Mouse (Mus musculus) intestine, embryonic 14.5 days (tissue): Measurements from ENCODE around the gene Cd247. TPM values are rescaled to one million over a fixed set of nuclear protein-coding genes. Genes with fewer than 3 reads are reported as not detected.
A peak's percentile ranks its signal among the peaks of the same experiment; 100 is the strongest.

ENCODE experiments used
- ATAC-seq: fragments of 200-750 bp; cut with Nextera tagmentation; replicated peaks from 2 replicates; pipeline ENCODE4 v1.8.0; 2017; ENCODE audit warnings: low read depth, moderate number of reproducible peaks, moderate TSS enrichment, moderate library complexity; ENCODE audit not compliant: low FRiP score, low TSS enrichment
- DNase-seq: peaks from one replicate; pipeline ENCODE4 v3.0.0-alpha.2; 2018; ENCODE audit warnings: low spot score
- H3K27ac ChIP-seq: fragments of 300-500 bp; sonication (generic); 2 replicates; pipeline ENCODE4 v1.5.1; 2014; ENCODE audit warnings: low read depth, mild to moderate bottlenecking, control low read depth
- H3K27me3 ChIP-seq: fragments of 300-500 bp; sonication (generic); replicated peaks from 2 replicates; pipeline ENCODE4 v1.6.1; 2014; ENCODE audit warnings: low read length, control low read depth; ENCODE audit not compliant: control insufficient read depth, insufficient read depth
- H3K36me3 ChIP-seq: fragments of 300-500 bp; sonication (generic); 2 replicates; pipeline ENCODE4 v1.6.1; 2014; ENCODE audit warnings: low read length, control low read depth; ENCODE audit not compliant: control insufficient read depth, insufficient read depth
- H3K4me1 ChIP-seq: fragments of 300-500 bp; sonication (generic); replicated peaks from 2 replicates; pipeline ENCODE4 v1.6.1; 2014; ENCODE audit warnings: low read length, control low read depth, mixed read lengths; ENCODE audit not compliant: control insufficient read depth, insufficient read depth
- H3K4me2 ChIP-seq: fragments of 300-500 bp; sonication (generic); 2 replicates; pipeline ENCODE4 v1.6.1; 2014; ENCODE audit warnings: low read length
- H3K4me3 ChIP-seq: fragments of 300-500 bp; sonication (generic); 2 replicates; pipeline ENCODE4 v1.5.1; 2014; ENCODE audit warnings: low read depth, low read length, control low read depth, mixed read lengths
- H3K9ac ChIP-seq: fragments of 300-500 bp; sonication (generic); 2 replicates; pipeline ENCODE4 v1.6.1; 2014; ENCODE audit warnings: mild to moderate bottlenecking, low read length
- H3K9me3 ChIP-seq: fragments of 300-500 bp; sonication (generic); 2 replicates; pipeline ENCODE4 v1.6.1; 2016; ENCODE audit warnings: low read length, control low read depth; ENCODE audit not compliant: control insufficient read depth
- WGBS: fragments of 180-500 bp; shearing (Covaris S2); extraction: QIAGEN DNeasy Blood & Tissue Kit; methylation state at CpG from one replicate; pipeline ENCODE4 v1.1.7; 2014; 5-methylcytosine and 5-hydroxymethylcytosine counted together
- polyA plus RNA-seq: library from polyadenylated mRNA; unstranded; fragments of >200 nt; fragmentation: Nextera tagmentation; extraction: Ambion mirVana; gene quantifications from 2 replicates; pipeline ENCODE4 v1.2.1, GENCODE M21; 2014

The Cd247 gene
- polyA plus RNA-seq, 1 experiment from 2014 or later, result 0.81 TPM

GRCm38 (mm10) chr1:165786296-165786695 lies 2.2 kb upstream of the Cd247 start:
- ATAC-seq (no peak), DNase-seq (no peak)
- Histone ChIP-seq H3K9me3 (no peaks in the 10 kb centered on the region), H3K27me3 (no peaks in the 10 kb centered on the region), H3K27ac (no peak overlapping the region), H3K9ac (no peak overlapping the region), H3K4me3 (no peak overlapping the region), H3K4me2 (0 out of 2 replicates have a peak overlapping the region, but pooled peaks have one; percentile 0), H3K36me3 (no peaks in the 10 kb centered on the region), H3K4me1 (no peaks in the 10 kb centered on the region)
- WGBS, result 28% methylated on average over 11 of the region's 11 CpGs

DNA sequence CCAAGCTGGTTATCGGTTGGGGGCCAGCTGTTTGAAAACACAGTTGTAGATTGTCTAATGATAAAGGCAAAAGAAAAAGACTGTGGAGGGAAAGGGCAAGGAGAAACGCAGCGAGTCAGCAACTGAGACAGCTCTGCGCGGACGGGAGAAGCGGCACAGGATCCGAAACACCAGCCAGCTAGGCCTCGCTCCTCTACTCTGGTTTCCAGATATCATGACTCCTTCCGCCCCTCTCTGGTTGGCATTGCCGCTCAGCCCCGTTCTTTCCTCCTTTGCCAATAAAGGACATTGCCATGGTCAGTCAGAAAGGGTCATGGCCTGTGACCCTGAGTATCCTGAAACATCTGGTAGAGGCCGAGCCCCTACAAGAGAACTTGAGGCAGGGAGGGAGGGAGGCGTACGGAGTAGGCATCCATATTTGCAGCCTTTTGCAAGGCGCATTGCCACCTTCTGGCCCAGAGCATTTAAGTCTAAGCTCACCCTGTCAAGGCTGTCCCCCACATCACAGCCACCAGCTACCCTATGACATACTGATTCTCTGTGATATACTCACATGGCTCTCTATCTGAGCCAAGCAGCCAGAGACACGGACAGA lies 682 bp downstream of the Cd247 start:
- Histone ChIP-seq H3K9me3 (no peaks in the 10 kb centered on the region), H3K27ac (no peak overlapping the region), H3K4me2 (no peak overlapping the region), H3K27me3 (no peaks in the 10 kb centered on the region), H3K36me3 (no peaks in the 10 kb centered on the region), H3K4me1 (no peaks in the 10 kb centered on the region), H3K9ac (no peak overlapping the region), H3K4me3 (no peak overlapping the region)
- DNase-seq (no peak), ATAC-seq (no peak)
- 90% methylated on average over 17 of the region's 17 CpGs for WGBS

DNA sequence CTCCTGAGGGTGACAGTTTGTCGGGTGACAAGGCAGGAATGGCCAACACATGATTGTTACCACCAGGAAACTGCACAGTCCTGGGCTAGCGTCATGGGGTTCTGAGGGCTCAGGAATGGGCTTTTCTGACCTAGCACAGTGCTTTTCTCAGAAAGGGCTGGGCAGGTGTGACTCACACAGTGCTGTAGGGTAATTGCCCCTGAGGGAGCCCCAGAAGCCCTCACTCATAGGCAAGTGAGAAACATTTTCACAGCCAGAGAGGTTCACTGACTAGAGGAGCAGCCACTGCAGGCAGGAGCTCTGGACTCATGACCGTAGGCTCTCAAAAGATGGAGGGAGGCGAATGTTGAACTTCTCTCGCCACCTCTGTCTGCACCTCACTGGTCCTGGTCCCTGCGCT lies 1.5 kb downstream of the Cd247 start:
- H3K4me2 ChIP-seq, result no peak overlapping the region
- H3K36me3 ChIP-seq, result no peaks in the 10 kb centered on the region
- H3K27ac ChIP-seq, result no peak overlapping the region
- 79% methylated on average over 6 of the region's 6 CpGs for WGBS
- no peaks in the 10 kb centered on the region for H3K9me3 ChIP-seq
- DNase-seq, result no peak
- H3K9ac ChIP-seq, result no peak overlapping the region
- no peak overlapping the region for H3K4me3 ChIP-seq
- H3K27me3 ChIP-seq, result no peaks in the 10 kb centered on the region
- H3K4me1 ChIP-seq, result no peaks in the 10 kb centered on the region
- ATAC-seq, result no peak

DNA sequence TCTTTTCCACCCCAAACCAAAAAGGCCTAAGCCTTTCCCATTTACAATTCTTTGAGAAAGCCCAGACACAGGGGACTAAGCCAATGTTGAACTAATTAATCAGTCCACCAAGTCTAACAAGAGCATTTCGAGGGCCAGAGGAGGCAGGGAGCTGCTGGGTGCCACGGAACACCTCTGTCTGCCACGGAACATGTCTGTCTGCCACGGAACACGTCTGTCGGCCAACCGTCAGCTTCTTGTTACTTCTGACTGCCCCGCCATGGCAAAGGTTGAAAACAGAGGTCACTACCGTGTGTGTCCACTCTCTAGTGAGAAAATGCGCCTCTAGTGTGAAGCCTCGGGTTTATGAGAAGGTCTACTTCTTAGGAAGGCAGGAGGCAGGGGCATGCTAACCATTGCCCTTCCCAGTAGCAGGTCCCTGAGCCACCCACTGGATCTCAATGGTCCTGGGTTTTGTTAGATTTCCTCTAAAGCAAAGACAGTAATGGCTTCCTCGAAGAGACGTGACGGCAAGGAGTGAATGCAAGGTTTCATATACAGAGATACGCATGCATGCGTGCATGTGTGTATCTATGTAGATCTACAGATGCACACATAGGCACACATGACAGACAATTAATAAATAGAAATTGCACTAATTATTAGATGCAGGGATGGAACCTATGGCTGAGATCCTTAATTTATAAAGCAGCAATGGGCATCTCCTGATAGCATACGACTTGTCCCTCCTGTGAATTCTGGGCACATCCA lies 2.2 kb downstream of the Cd247 start:
- H3K9ac ChIP-seq, result no peak overlapping the region
- H3K4me3 ChIP-seq, result no peak overlapping the region
- H3K9me3 ChIP-seq, result no peaks in the 10 kb centered on the region
- no peak overlapping the region for H3K4me2 ChIP-seq
- H3K27ac ChIP-seq, result no peak overlapping the region
- ATAC-seq, result no peak
- no peak for DNase-seq
- no peaks in the 10 kb centered on the region for H3K4me1 ChIP-seq
- WGBS, result 83% methylated on average over 17 of the region's 17 CpGs
- no peaks in the 10 kb centered on the region for H3K36me3 ChIP-seq
- no peaks in the 10 kb centered on the region for H3K27me3 ChIP-seq

GRCm38 (mm10) chr1:165791411-165791810 lies 2.9 kb downstream of the Cd247 start:
- WGBS, result 79% methylated on average over 9 of the region's 9 CpGs
- Histone ChIP-seq H3K4me2 (no peak overlapping the region), H3K4me3 (no peak overlapping the region), H3K4me1 (no peaks in the 10 kb centered on the region), H3K27me3 (no peaks in the 10 kb centered on the region), H3K36me3 (no peaks in the 10 kb centered on the region), H3K9ac (no peak overlapping the region), H3K27ac (no peak overlapping the region), H3K9me3 (no peaks in the 10 kb centered on the region)
- no peak for ATAC-seq
- no peak for DNase-seq

DNA sequence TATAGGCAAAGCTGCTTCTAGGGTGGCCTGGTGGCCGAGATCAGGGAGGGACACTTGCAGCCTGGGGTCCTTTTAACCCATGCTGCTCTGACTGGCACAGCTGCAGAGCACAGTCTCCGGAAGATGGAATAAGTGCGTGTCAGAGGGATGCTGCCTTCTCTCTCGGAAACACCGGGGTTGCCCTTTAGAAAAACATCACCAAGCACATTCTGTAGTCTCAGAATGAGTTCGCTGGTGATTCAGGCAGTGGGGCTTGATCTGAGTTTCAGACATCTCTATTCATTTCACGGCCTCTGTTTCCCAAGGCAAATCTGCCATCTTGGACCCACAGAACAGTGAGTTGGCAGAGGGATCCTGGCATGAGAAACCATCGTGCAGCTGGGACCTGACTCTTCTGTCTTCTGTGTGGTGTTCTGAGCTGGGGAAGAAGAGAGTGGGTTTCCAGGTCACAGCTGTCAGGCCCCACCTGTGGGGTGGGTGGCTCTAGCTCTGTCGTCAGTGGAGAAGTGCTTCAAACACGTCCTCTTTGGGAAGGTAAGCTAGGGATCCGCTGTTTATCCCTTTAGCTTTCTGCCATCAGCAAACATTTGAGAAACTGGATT lies 13.3 kb downstream of the Cd247 start:
- H3K9me3 ChIP-seq, result 0 out of 2 replicates have a peak, but pooled peaks cover 4% of the 10 kb centered on the region
- no peak for ATAC-seq
- H3K4me3 ChIP-seq, result no peak overlapping the region
- H3K27ac ChIP-seq, result no peak overlapping the region
- no peak for DNase-seq
- WGBS, result 84% methylated on average over 11 of the region's 11 CpGs
- no peaks in the 10 kb centered on the region for H3K4me1 ChIP-seq
- no peak overlapping the region for H3K4me2 ChIP-seq
- H3K27me3 ChIP-seq, result no peaks in the 10 kb centered on the region
- no peak overlapping the region for H3K9ac ChIP-seq
- H3K36me3 ChIP-seq, result no peaks in the 10 kb centered on the region

DNA sequence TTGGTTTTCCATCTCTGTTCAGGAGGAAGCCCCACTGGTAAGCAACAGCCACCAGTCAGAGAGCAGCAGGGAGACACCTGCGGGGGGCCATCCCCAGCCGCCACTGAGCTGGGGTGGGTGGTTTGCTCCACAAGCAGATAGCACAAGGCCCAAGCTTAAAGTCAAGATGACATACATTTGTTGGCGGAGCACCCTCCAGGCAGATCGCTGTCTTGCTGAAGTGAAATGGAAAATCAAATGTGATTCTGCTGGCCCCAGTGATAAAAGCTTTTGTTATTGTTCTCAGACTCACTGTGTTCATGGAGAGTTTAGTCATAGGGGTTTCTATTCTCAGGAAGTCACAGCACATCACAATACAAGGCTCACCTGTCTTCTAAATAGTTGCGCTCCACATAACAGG lies 14.6 kb downstream of the Cd247 start:
- DNase-seq, result no peak
- 89% methylated on average over 5 of the region's 5 CpGs for WGBS
- Histone ChIP-seq H3K4me3 (no peak overlapping the region), H3K27me3 (no peaks in the 10 kb centered on the region), H3K4me1 (no peaks in the 10 kb centered on the region), H3K4me2 (no peak overlapping the region), H3K27ac (no peak overlapping the region), H3K9ac (no peak overlapping the region), H3K9me3 (0 out of 2 replicates have a peak, but pooled peaks cover 4% of the 10 kb centered on the region), H3K36me3 (no peaks in the 10 kb centered on the region)
- no peak for ATAC-seq

DNA sequence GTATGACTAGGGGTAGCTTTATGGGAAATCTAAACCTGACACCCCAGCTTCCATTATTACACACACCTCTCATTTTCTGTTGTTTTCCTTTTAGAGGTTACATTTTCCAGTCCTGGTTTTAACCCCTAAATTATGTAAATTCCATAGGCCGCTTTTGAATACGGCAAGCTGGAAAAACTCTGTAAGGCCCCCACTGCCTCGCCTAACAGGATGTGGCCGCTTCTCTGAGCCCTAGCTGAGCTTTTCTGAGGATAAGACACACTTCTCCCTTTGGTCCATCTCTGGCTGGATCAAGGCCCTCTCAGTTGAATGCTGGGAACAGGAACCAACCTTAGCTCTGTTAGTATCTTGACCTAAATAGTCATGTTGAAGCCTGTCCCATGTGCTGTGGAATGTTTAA lies 15.7 kb downstream of the Cd247 start:
- Histone ChIP-seq H3K36me3 (no peaks in the 10 kb centered on the region), H3K4me2 (no peak overlapping the region), H3K9ac (no peak overlapping the region), H3K4me1 (no peaks in the 10 kb centered on the region), H3K27ac (no peak overlapping the region), H3K27me3 (no peaks in the 10 kb centered on the region), H3K4me3 (no peak overlapping the region), H3K9me3 (0 out of 2 replicates have a peak, but pooled peaks cover 4% of the 10 kb centered on the region)
- no peak for DNase-seq
- ATAC-seq, result no peak
- 85% methylated on average over 4 of the region's 4 CpGs for WGBS
